Mouse (Mus musculus) midbrain, embryonic 16.5 days (tissue): ENCODE results near the gene Pigw. TPM values are rescaled to one million over a fixed set of nuclear protein-coding genes. Genes with fewer than 3 reads are reported as not detected.
A peak's percentile ranks its signal among the peaks of the same experiment; 100 is the strongest.
"Not testable (repeated sequence)": the region's sequence is repeated elsewhere in the genome, so short reads cannot be mapped to it uniquely, and the experiment has no call there.

Source experiments
- ATAC-seq: fragments of 200-750 bp; cut with Nextera tagmentation; 2 replicates; pipeline ENCODE4 v1.8.0; 2017; ENCODE audit warnings: moderate TSS enrichment
- H3K27ac ChIP-seq: fragments of 300-500 bp; sonication (generic); 2 replicates; pipeline ENCODE4 v1.5.1; 2014; ENCODE audit warnings: mild to moderate bottlenecking, low read length, mixed read lengths
- H3K27me3 ChIP-seq: fragments of 300-500 bp; sonication (generic); 2 replicates; pipeline ENCODE4 v1.6.1; 2014; ENCODE audit warnings: low read depth, low read length, mixed read lengths; ENCODE audit not compliant: control insufficient read depth, insufficient read depth
- H3K36me3 ChIP-seq: fragments of 300-500 bp; sonication (generic); 2 replicates; pipeline ENCODE4 v1.6.1; 2014; ENCODE audit warnings: mild to moderate bottlenecking, low read length, moderate library complexity, mixed read lengths; ENCODE audit not compliant: control insufficient read depth, insufficient read depth
- H3K4me1 ChIP-seq: fragments of 300-500 bp; sonication (generic); 2 replicates; pipeline ENCODE4 v1.6.1; 2014; ENCODE audit warnings: mild to moderate bottlenecking, low read length, mixed read lengths; ENCODE audit not compliant: control insufficient read depth, insufficient read depth
- H3K4me2 ChIP-seq: fragments of 300-500 bp; sonication (generic); 2 replicates; pipeline ENCODE4 v1.6.1; 2014; ENCODE audit warnings: mild to moderate bottlenecking, low read length, mixed read lengths
- H3K4me3 ChIP-seq: fragments of 300-500 bp; sonication (generic); 2 replicates; pipeline ENCODE4 v1.5.1; 2014; ENCODE audit warnings: low read depth, mild to moderate bottlenecking, low read length, moderate library complexity, mixed read lengths
- H3K9ac ChIP-seq: fragments of 300-500 bp; sonication (generic); 2 replicates; pipeline ENCODE4 v1.6.1; 2014; ENCODE audit warnings: low read depth, low read length, mixed read lengths
- H3K9me3 ChIP-seq: fragments of 300-500 bp; sonication (generic); replicated peaks from 2 replicates; pipeline ENCODE4 v1.6.1; 2014; ENCODE audit warnings: mild to moderate bottlenecking, low read length, mixed read lengths; ENCODE audit not compliant: control insufficient read depth, poor library complexity, severe bottlenecking
- WGBS: fragments of 180-500 bp; shearing (Covaris S2); extraction: QIAGEN DNeasy Blood & Tissue Kit; methylation state at CpG from one replicate; pipeline ENCODE4 v1.1.7; 2014; 5-methylcytosine and 5-hydroxymethylcytosine counted together
- polyA plus RNA-seq: library from polyadenylated mRNA; unstranded; fragments of >200 nt; fragmentation: Nextera tagmentation; extraction: Ambion mirVana; gene quantifications from 2 replicates; pipeline ENCODE4 v1.2.1, GENCODE M21; 2015

Gene Pigw
- polyA plus RNA-seq, 1 experiment from 2014 or later = 2.4 TPM

DNA sequence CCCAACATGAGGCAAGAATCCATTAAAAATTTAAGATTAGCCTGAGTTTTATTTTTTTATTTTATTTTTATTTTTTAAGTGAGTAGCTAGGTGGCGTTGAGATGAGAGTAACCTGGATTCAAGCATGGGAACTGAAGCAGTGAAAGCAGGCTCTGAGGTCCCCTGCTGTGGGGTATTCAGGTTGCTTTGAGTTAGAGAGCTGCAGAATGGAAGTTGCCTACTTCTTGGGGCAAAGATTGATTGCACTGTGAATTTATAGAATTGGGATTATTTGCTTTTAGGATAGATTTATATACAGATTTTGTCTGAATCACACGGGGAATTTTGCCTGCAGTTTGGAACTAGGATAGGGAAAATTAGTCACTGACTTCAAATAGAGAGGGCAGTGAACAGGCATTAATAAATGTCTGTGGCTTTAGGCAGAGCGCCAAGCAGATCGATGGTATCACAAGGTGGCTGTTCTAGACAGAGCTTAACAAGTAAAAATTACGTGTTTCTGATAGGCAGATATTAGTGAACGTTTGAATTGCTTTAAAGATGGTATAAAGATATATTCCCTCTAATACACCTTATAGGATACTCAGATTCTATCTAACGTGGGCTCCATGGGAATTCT is 32.5 kb downstream of the Pigw start:
- Histone ChIP-seq H3K4me2 (no peak overlapping the region), H3K27me3 (no peaks in the 10 kb centered on the region), H3K36me3 (peaks cover 13% of the 10 kb centered on the region), H3K27ac (no peak overlapping the region), H3K9ac (no peak overlapping the region), H3K9me3 (no peaks in the 10 kb centered on the region), H3K4me3 (no peak overlapping the region), H3K4me1 (no peaks in the 10 kb centered on the region)
- 91% methylated on average over 7 of the region's 7 CpGs for WGBS
- ATAC-seq = no peak

- Histone ChIP-seq H3K9me3 (no peaks in the 10 kb centered on the region), H3K4me3 (no peak overlapping the region), H3K27me3 (no peaks in the 10 kb centered on the region), H3K27ac (no peak overlapping the region), H3K4me1 (no peaks in the 10 kb centered on the region), H3K4me2 (no peak overlapping the region), H3K9ac (no peak overlapping the region), H3K36me3 (peaks cover 13% of the 10 kb centered on the region)
- no peak for ATAC-seq
- 95% methylated on average over 15 of the region's 15 CpGs for WGBS
Measured at GRCm38 (mm10) chr11:84846741-84847474, 33.2 kb downstream of the Pigw start.

- Histone ChIP-seq H3K9me3 (no peaks in the 10 kb centered on the region), H3K27ac (no peak overlapping the region), H3K4me2 (no peak overlapping the region), H3K36me3 (peaks cover 18% of the 10 kb centered on the region), H3K9ac (no peak overlapping the region), H3K4me3 (no peak overlapping the region), H3K27me3 (no peaks in the 10 kb centered on the region), H3K4me1 (no peaks in the 10 kb centered on the region)
- no peak for ATAC-seq
- WGBS = 91% methylated on average over 2 of the region's 2 CpGs
Measured at GRCm38 (mm10) chr11:84839330-84839729, 40.8 kb downstream of the Pigw start.

DNA sequence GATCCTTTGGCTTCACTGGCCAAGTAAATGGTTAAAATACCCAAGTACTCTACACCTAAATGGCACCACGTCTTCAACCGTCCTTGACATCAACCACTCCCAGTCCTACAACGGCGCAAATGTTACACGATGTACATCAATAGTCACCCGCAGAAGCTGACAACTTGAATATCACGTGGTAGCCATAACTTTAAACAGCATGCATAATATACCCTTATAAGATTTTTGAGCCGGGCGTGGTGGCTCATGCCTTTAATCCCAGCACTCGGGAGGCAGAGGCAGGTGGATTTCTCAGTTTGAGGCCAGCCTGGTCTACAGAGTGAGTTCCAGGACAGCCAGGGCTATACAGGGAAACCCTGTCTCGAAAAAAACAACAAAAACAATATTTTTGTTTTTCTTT is 50.6 kb downstream of the Pigw start:
- H3K9me3 ChIP-seq, H3K4me1 ChIP-seq, ATAC-seq, H3K9ac ChIP-seq, H3K27me3 ChIP-seq: not testable (repeated sequence)
- 75% methylated on average over 11 of the region's 11 CpGs for WGBS
- Histone ChIP-seq H3K4me3 (peak overlapping the region; percentile 60), H3K4me2 (peak overlapping the region; percentile 85), H3K27ac (peak overlapping the region; percentile 60; the same call in 1 of the 2 replicates), H3K36me3 (peaks cover 11% of the 10 kb centered on the region)

- Histone ChIP-seq H3K9ac (peak within 1 kb of the TSS; percentile 77), H3K36me3 (peaks cover 8% of the 10 kb centered on the region), H3K27me3 (no peaks in the 10 kb centered on the region), H3K4me3 (peak within 1 kb of the TSS; percentile 60), H3K27ac (peak within 1 kb of the TSS; percentile 60), H3K4me1 (peaks cover 5% of the 10 kb centered on the region), H3K4me2 (peak within 1 kb of the TSS; percentile 85), H3K9me3 (no peaks in the 10 kb centered on the region)
- peak; percentile 90 for ATAC-seq
- WGBS = under 1% methylated on average over 61 of the region's 62 CpGs
Measured at GRCm38 (mm10) chr11:84828516-84829399, 51.3 kb downstream of the Pigw start, which contains the start of gene Dhrs11. TSS of gene Dhrs11 (minus strand) at chr11:84828994.

- H3K27me3 ChIP-seq = no peaks in the 10 kb centered on the region
- peaks cover 5% of the 10 kb centered on the region for H3K4me1 ChIP-seq
- H3K4me3 ChIP-seq = peak overlapping the region; percentile 60
- H3K9ac ChIP-seq = no peak overlapping the region
- H3K9me3 ChIP-seq = no peaks in the 10 kb centered on the region
- no peak; the same call in 1 of the 2 replicates for ATAC-seq
- peaks cover 7% of the 10 kb centered on the region for H3K36me3 ChIP-seq
- H3K4me2 ChIP-seq = peak overlapping the region; percentile 85
- WGBS = 47% methylated on average over 3 of the region's 3 CpGs
- no peak overlapping the region for H3K27ac ChIP-seq
Measured at GRCm38 (mm10) chr11:84827901-84828503, 52.1 kb downstream of the Pigw start.

DNA sequence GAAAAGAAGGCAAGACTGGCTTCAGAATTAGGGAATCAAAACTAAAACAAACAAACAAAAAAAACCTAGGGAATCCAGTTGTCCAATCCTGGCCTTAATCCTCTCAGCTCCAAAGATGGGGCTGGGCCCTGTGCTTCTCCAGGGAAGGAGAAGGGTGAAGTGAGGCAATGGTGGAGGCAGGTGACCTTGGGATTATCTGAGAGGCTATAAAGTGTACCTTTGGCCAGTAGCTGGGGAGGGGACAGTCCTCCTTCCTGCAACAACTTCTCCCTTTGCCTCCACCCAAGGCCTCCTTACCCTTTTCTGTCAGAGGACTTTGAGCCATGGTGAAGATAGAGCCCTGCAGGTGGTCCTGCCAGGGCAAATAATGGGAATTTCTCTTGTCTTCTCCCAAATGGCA is 52.6 kb downstream of the Pigw start:
- H3K27me3 ChIP-seq = no peaks in the 10 kb centered on the region
- ATAC-seq = no peak

More for the DNA sequence above, 52.6 kb downstream of the Pigw start:
- Histone ChIP-seq H3K4me1 (peaks cover 5% of the 10 kb centered on the region), H3K9me3 (no peaks in the 10 kb centered on the region), H3K9ac (no peak overlapping the region), H3K4me2 (no peak overlapping the region), H3K4me3 (no peak overlapping the region), H3K36me3 (peaks cover 5% of the 10 kb centered on the region), H3K27ac (no peak overlapping the region)
